Mouse (Mus musculus): ENCODE data around the gene Tmem63b. TPM values are rescaled to one million over a fixed set of nuclear protein-coding genes. Genes with fewer than 3 reads are reported as not detected.

Tmem63b gene
- total RNA-seq, 2 experiments from 2014 or later: 91.7 to 95.7 TPM

DNA sequence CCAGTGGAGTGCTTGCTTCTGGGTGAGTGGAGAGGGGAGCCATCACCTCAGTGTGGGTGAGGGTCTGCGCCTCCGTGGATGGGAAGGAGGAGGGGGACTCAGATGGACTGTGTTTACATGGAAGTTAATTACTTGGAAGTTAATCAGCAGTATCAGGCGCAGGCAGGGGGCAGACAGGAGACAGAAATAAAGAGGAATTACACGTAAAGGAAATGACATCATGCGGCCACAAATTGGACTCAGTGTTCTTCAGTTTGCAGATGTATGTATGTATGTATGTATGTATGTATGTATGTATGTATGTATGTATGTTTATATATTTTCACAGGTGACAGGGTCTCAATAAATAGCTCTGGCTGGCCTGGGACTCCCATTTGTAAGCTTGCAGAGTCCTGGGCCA, 20.1 kb upstream of the Tmem63b start:
- DNase-seq: no peak

DNA sequence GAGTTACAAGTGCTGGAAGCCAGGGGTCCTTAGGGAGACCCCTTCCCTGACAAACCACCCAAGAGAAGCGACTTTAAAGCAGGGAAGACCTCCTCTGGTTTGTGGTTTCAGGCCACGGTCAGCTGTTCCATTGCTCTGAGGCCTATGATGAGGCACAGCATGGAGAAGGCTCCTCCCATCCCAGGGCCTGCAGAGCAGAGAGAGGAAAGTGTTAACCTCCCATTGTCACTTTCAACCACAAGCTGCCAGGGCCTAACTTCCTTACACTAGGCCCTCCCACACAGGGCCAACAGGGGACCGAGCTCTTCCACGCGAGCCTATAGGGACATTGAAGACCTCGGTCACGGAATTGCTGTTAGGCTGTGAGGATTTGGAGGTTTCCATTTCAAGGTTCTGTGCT, 16.5 kb upstream of the Tmem63b start:
- no peak for DNase-seq

DNA sequence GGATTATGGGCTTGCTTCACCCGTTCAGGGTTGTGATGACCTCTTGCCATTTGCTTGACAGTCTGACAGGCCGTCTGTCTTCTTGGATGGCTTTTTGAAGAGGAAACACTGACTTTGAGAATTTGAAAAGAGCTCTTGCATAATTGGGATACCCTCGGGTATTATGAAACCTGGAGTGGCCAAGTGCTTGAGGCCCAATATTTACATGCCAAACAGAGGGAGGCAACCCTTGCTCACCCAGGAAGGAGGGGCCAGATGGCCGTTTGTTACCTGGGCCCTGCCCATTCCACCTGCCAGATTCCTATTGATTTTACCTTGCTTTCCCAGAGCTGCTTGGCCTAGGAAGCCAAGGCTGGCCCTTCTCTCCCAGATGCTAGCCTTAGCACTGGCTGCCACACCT, 15.5 kb upstream of the Tmem63b start:
- no peak for DNase-seq

DNA sequence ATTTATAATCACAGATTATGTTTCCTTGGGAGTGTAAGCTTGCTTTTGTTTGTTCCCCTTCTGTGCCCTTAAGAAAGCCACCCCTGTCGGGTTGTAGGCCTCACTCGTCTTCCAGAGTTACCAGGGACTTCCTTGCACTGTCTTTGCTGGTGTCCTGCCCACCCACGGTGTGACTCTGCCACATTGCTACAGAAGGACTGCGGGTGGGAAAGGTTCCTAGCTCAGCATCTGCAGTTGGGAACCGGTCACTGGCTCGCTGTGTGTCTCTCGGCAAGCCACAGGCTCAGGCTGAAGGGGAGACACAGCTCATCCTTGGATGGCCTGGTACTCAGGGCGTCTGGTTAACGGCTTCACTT, 14.5 kb upstream of the Tmem63b start:
- no peak for DNase-seq

DNA sequence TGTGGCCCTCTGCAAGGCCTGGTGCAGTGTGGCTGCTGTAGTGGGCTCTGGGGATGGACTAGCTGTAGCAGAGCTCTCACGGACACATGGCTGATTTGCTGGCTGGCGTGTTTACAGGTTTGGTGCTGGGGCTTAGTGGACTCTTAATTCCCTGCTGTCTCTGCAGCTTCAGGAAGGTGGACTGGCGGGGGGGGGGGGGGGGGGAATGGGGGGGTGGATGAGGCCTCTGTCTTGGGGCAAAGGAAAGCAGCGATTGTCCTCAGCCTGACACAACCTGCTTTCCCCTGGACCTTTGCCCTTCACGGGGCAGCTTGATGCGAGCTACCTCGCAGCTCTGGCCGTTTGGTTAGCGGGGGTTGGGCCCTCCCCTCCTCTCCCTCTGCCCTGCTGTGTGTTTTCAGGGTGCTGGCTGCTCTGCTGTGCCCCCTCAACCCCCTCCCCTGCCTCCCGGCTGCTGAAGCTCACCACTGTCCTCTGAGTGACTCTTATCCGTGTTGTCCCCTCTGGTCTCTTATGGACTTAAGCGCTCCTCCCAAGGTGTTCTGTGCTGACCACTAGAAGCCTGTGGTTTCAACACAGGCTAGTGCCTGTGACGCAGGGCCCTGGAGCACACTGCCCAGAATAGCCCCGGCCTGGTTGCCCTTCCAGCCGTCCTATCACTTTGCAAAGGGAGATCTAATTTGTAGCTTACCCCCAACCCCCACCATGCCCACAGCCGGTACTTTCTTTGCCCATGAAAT, 14.0 kb upstream of the Tmem63b start:
- peak; percentile 62 to 79 for DNase-seq

DNA sequence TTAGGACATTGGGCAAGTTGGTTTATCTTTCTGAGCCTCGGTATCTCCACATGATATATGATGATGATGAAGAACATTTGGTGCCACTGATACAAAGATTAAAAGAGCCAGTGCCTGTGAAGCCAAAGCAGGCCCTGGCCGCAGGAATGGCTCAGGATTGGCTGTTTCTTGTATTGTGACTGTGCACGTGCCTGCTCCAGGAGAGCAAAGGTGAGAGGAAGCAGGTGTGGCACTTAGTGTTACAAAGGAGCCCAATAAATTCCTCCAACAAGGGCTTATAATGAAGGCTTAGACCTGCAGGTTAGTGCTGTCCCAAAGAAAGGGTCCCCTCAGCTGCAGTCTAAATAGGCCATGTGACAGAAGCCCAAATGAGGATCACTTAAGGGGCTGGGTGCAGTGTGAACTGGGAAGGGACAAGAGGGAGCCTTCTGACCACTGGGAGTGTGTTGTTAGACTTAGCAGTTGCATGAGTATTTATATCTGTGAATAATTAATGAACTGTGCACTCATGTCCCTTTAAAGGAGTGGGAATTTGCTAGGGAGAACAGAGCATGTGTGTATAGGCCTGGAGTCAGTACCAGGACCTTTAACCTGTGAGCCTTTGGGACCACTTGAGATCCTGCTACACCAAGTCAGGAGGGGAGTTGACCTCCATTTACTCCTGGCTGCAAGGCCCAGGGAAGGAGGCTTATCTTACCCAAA, 12.5 kb upstream of the Tmem63b start:
- DNase-seq: no peak

DNA sequence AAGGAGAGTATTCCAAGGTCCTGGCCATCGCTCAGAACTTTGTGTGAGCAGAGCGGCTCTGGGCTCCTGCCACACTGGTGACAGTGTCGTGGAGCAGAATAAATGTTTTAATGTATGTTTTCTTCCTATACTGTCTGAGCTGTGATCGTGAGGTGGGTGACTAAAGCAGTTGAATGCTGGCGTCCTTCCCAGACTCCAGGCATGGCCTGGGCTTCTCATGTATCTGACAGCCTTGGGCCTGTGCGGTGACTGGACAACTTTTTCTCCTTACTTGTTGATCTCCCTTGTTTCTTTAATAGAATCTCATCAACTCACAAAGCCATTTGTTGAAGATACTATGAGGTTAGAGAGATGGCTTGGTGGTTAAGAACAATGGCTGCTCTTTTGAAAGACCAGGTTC, 11.7 kb upstream of the Tmem63b start:
- no peak for DNase-seq

DNA sequence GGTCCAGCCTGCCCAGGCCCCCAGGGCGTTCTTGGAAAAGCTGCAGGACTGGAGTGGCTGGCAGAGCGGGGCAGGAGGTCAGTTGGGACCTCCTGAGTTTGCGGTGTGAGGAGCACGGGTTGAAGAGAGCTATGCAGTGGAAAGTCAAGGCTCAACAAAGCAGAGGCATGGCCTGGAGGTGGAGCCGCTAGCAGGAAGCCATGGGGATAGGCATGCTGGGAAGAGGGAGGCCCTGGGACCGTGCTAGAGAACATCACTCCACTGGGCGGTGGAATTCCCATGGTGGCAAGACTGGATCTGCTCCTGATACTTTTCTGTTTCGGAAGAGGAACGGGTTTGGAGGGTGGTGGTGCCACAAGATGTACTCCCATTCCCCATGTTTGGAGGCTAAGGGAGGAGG, 10.3 kb upstream of the Tmem63b start:
- DNase-seq: no peak

DNA sequence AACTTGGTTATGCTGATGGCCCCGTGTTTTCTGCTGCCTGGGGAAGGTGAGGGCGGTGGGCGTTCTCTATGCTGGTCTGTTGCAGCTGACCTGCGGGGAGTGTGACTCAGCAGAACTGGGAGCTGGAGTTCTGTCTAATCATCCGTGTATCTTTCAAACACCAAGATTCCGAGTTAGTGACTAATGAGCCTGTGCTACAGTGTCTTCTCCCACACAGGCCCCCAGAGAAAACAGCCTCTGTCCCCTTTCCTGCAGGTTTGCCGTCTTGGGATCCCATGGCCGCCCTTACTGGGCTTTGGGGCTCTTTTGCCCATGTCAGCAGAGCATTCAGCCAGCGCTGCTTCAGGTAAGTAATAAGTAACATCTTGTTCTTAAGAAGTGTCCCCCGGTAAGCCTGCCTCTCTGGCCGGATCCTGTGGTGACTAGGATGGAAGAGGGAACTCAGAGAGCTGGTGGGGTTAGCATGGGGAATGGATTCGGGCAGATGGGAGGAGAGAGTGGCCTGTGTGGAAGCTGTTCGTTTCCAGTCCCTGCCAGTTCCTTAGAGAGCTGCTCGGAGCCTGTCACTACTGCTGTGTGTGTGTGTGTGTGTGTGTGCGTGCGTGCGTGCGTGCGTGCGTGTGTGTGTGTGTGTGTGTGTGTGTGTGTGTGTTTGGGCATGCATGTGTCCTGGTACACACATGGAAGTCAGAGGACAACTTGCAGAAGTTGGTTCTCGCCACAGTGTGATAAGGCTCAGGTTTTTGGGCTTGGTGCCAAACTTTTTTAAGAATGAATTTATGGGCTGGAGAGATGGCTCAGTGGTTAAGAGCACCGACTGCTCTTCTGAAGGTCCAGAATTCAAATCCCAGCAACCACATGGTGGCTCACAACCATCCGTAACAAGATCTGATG, 8.8 kb upstream of the Tmem63b start:
- DNase-seq: no peak

DNA sequence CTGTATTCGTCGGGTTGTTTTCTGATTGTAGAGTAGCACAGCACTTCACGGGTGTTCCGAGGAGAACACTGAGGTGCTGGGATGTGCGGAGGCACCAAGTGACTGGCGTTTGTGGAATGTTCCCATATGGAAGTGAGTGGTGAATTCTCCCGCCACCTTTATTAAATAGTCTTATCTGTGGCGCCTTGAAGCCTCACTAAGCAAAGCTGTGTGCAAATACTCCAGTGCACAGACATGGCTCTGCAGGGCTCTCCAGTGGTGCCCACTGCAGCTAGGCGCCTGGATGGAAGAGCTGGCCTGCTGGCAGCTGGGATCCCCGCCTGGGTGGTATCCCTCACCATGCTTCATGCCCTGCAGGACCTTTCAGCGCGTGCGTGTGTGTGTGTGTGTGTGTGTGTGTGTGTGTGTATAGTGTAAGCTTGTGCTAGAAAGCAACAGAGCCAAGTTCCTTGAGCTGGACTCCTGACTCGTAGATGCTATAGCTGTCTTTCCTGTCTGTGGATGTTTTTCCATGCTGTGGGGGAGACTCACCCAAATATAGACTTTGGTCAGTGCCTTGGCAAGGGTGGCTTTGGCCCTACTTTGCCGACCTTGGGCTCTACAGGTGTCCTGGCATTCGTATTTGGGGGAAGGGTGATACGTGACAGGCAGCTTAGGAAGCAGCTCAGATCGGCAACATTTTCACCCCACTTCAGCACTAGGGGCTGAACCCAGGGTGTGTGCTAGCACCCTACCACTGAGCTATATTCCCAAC, 7.3 kb upstream of the Tmem63b start:
- DNase-seq: peak; percentile 66 to 68

DNA sequence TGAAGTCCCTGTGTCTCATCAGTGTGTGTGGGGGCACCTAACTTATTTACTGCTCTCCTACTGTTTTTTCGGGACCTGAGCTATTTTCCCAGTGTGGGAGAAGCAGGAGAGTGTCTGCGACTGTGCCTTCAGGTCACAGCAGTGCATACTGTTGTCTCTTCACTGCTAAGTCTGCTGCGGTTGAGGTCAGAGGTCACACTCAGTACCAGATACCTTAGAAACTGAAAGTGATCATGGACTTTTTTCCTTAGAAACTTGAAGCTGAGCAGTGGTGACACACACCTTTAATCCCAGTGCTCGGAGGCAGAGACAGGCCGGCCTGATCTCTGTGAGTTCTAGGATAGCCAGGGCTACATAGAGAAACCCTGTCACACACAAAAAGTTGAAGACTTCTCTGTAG, 5.5 kb upstream of the Tmem63b start:
- no peak for DNase-seq

DNA sequence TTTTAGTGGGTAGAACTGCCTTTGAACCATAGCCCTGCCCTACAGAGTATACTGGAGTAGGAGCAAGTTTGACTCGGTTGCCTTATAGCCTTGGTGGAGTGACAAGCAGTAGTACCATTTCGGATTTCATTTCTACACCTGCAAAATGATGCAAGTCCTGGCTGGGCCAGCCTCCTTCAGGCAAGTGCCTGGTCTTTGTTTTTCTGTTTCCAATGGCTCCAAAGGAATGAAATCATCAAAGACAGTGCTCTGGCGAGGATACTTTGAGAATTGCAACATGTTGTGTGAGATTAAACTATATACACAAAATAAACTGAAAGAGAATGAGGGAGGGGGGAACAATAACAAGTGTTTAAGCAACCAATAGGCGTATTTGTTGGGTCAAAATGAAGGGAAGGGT, 3.3 kb upstream of the Tmem63b start:
- no peak for DNase-seq

DNA sequence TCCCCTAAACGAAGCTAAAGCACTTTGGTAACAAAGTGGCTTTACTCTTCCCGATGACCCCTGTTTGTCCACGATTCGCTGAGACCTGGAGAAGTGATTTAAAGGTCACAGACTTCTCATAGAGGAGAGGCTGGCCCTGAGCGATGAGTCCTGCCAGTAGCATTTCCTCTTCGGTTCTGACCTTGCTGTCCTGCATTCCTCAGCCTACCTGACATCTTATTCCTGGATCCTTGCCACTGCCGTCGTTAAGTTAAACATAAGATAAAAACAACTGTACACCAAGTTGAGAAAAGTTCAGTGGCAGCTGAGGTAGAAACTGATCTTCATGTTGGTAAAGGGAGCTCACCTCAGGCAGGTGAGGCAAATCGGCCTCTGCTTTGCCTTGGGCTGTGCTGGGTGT, 2.4 kb upstream of the Tmem63b start:
- DNase-seq: no peak

DNA sequence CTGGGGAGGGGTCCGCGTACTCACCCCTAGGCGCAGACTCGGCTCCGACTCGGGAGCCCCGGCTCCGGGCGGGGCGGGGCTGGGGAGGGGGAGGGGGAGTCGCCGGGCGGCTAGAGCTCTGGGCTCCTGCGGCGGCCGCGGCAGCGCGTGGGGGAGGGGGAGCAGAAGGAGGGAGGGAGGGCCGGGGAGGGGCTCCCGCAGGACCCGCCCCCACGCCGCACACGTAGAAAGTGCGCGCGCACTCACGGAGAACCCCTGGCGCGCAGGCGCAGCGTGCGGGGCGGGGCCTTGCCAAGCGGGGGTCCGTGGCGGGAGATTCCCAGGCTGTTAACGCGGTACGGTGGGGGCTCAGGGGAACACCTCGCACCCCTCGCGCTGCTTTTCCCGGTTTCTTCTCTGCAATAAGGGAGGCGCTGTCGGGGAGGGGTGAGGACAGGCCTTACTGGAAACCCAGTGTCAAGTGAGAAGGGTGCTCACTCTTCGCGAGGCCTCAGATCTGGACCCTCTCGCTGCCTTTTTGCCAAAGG, 549 bp downstream of the Tmem63b start, which contains the start of gene Mrpl14:
Gene Mrpl14, plus strand, starts transcription at position 230 of the 527 bp plus-strand sequence.
- DNase-seq: peak; percentile 93 to 95

DNA sequence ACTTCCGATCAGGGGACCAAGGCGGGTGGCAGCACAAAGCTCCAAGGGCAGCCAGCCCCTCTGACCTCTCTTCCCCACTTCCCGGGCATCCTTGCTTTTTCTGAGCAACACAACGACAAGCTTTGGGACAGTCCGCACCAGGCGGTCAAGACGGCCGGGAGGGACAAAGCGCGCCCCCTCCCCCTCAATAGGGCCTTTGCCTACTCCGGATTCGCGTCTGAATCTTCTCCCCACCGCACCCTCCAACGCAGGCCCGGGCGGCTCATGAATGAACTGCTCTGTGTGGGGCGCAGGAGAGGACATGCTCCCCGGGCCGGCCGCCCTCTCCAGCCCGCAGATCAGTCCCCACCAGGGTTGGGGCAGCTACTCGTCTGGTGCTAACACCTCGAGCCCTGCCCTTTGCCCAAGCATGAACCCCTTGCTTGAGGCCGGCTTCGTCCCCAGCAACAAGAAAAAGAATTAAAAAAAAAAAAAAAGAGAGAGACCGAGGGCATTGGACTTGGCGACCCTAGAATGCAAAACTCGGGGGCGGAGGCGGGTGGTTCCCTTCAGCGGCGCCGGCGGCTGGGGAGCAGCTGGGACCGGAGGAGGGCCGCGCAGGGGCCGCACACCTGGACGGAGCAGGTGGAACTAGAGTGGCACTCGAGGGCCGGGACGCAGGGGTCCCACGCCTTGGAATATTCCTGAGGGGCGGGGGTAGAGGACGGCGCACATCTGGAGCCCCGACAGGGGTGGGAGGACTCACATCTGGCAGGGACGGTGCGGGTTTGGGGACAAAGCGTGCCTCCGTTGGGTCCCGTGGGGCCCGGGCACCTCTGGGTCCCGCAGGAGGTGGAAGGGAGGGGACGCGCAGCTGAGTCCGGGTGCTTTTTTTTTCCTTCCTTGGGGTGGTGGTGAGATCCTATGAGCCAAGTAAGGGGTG, 1.3 kb downstream of the Tmem63b start:
- peak; percentile 41 to 70 for DNase-seq

DNA sequence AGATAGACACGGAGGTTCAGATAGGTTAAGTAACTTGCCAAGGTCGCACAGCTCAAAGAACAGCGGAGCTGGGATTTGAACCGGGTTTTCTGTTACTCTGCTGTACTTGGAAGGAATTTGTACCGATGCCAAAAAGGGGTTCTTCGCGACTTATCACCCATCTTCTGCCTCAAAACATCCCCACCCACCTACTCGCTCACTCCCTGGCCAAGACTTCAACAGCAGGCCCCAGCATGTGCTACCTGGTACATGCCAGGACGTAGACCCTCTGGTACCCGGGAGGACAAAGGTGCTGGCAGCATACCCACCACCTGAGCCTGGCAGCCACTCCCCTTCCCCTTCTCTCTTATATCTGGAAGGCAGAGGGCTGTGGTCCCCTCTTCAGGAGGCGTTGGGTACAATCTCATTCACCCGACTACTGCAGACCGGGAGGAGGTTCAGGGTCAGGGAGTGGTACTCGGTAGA, 2.0 kb downstream of the Tmem63b start:
- DNase-seq: no peak

DNA sequence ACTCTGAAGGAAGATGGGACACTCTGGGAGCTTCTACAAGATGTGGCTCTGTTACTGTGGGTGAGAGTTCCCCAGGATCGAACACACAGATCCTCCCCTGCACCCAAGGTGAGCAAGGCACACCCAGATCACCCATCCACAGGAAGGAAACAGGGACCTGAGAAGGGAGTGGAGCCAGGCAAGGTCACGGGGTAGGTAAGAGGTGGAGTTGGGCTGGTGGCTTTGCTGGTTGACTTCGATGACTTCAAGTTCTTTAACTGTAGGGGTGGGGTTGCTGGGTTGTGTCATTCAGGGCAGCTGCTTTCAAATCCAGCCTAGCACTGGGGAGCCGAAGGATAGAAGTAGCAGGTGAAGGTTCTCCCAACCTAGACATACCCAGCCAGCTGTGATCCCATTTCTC, 3.9 kb downstream of the Tmem63b start:
- no peak for DNase-seq

DNA sequence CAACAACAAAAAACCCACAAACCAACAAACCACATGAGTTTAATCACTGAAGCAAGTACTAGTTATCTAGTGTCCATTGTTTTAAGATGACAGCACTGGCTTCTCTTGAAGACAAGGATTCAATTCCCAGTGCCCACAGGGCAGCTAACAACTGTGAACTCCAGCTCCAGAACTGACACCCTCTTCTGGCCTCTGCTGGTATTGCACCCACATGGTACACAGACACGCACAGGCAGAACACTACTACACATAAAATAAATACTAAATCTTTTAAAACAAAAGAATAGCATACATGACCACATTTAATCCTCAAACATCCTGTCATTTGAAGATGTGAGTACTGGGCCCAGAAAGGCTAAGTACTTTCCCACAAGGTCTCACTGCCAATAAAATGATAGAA, 5.1 kb downstream of the Tmem63b start:
- no peak for DNase-seq

DNA sequence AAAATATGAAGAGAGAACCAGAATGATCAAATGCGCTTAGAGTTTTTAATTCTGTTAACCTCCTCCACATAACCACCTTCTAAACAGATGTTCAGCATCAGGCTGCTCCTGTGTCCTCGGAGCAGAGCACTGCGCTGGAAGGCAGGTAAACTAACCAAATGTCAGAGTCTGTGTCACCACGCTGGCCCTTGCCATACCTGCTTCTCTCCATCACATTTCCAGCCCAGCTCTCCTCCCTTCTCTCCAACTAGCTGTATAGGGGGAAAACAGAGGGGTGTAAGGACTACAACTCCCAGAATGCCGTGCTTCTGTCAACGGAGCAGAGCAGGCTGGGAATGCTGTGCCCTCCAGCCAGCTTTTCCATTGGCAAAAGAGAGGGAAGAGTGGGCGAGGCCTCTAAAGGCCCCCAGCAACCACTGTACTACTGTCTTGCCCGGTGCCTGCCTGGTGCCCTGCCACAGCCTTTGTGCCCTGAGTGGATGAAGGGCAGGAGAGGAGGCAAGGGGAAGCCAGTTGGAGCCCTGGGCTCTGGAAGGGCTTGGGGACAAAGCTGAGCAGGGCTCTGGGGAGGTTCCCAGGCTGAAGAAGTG, 6.2 kb downstream of the Tmem63b start:
- peak; percentile 73 to 75 for DNase-seq

DNA sequence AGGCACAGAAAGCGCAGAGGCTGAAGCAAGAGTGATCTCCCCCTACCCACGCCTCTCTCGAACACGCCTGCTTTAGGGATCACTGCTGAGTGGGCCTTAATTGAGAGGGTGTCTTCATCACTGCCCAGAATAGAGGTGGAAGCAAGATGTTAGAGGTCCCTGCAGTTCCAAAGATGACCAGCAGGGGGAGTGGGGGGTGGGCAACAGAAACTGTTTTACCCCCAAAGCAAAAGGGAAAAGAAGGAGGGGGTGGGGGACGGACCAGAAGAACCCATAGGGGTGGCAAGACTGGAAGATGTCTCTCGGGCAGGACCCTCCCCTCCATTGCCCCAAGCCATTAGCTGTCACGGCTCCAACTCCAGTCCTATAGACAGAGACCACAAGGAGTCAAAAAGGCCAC, 8.6 kb downstream of the Tmem63b start:
- peak; percentile 42 to 86 for DNase-seq

Data from heart, adult 18-20 months (tissue).